Mouse (Mus musculus): ENCODE results near the gene Tnpo2. TPM values are rescaled to one million over a fixed set of nuclear protein-coding genes. Genes with fewer than 3 reads are reported as not detected.
A peak's percentile ranks its signal among the peaks of the same experiment; 100 is the strongest.

Gene Tnpo2
- polyA plus RNA-seq, 1 experiment from 2014 or later, result 8.2 TPM

- Histone ChIP-seq H3K4me1 (ENCODE audit: insufficient read depth) (peaks cover 4% of the 10 kb centered on the region; the same call in 1 of the 2 replicates), H3K4me3 (ENCODE audit: low read depth, low read length) (no peak overlapping the region), H3K9me3 (ENCODE audit: low read length) (no peaks in the 10 kb centered on the region), H3K36me3 (replicated peaks; ENCODE audit: insufficient read depth, low read length) (no peaks in the 10 kb centered on the region), H3K9ac (replicated peaks) (no peak overlapping the region), H3K4me2 (ENCODE audit: low read depth, low read length) (no peak overlapping the region), H3K27me3 (ENCODE audit: insufficient read depth, low read length) (peaks cover 46% of the 10 kb centered on the region), H3K27ac (ENCODE audit: low read depth) (no peak overlapping the region)
- WGBS (ENCODE audit: insufficient replicate concordance), result 11% methylated on average over 28 of the region's 28 CpGs
- DNase-seq (no peak), ATAC-seq (no peak)
- TF ChIP-seq CTCF (IDR thresholded peaks at IDR 0.05; ENCODE audit: low read depth) (no peak), EP300 (IDR thresholded peaks at IDR 0.05; ENCODE audit: low read depth) (no peak)
Measured at GRCm38 (mm10) chr8:85011242-85011641, 25.5 kb upstream of the Tnpo2 start.

GRCm38 (mm10) chr8:85013230-85013840, 23.4 kb upstream of the Tnpo2 start:
- H3K4me1 ChIP-seq (ENCODE audit: insufficient read depth), result peaks cover 4% of the 10 kb centered on the region; the same call in 1 of the 2 replicates
- no peaks in the 10 kb centered on the region for H3K9me3 ChIP-seq (ENCODE audit: low read length)
- peak; percentile 70 for ATAC-seq
- 4% methylated on average over 25 of the region's 26 CpGs for WGBS (ENCODE audit: insufficient replicate concordance)
- peak overlapping the region; percentile 66 for H3K4me2 ChIP-seq (ENCODE audit: low read depth, low read length)
- H3K4me3 ChIP-seq (ENCODE audit: low read depth, low read length), result peak overlapping the region; percentile 21; the same call in 1 of the 2 replicates
- TF ChIP-seq CTCF (IDR thresholded peaks at IDR 0.05; ENCODE audit: low read depth) (peak; percentile 80), EP300 (IDR thresholded peaks at IDR 0.05; ENCODE audit: low read depth) (no peak)
- no peak overlapping the region; the same call in 1 of the 2 replicates for H3K9ac ChIP-seq (replicated peaks)
- peak; percentile 81 for DNase-seq
- peaks cover 41% of the 10 kb centered on the region for H3K27me3 ChIP-seq (ENCODE audit: insufficient read depth, low read length)
- peaks cover 6% of the 10 kb centered on the region; the same call in 1 of the 2 replicates for H3K36me3 ChIP-seq (replicated peaks; ENCODE audit: insufficient read depth, low read length)
- no peak overlapping the region for H3K27ac ChIP-seq (ENCODE audit: low read depth)

- no peak for TF ChIP-seq EP300 (IDR thresholded peaks at IDR 0.05; ENCODE audit: low read depth)
- no peak for TF ChIP-seq CTCF (IDR thresholded peaks at IDR 0.05; ENCODE audit: low read depth)
- Histone ChIP-seq H3K4me1 (ENCODE audit: insufficient read depth) (peaks cover 4% of the 10 kb centered on the region; the same call in 1 of the 2 replicates), H3K27me3 (ENCODE audit: insufficient read depth, low read length) (peaks cover 37% of the 10 kb centered on the region), H3K36me3 (replicated peaks; ENCODE audit: insufficient read depth, low read length) (peaks cover 13% of the 10 kb centered on the region; the same call in 1 of the 2 replicates), H3K4me2 (ENCODE audit: low read depth, low read length) (peak within 1 kb of the TSS; percentile 66), H3K9ac (replicated peaks) (no peak within 1 kb of the TSS; the same call in 1 of the 2 replicates), H3K4me3 (ENCODE audit: low read depth, low read length) (peak within 1 kb of the TSS; percentile 21; the same call in 1 of the 2 replicates), H3K9me3 (ENCODE audit: low read length) (no peaks in the 10 kb centered on the region), H3K27ac (ENCODE audit: low read depth) (no peak within 1 kb of the TSS)
- ATAC-seq, result no peak
- no peak for DNase-seq
- WGBS (ENCODE audit: insufficient replicate concordance), result 50% methylated on average over 2 of the region's 2 CpGs
Measured at GRCm38 (mm10) chr8:85014431-85014830, 22.3 kb upstream of the Tnpo2 start, which contains the start of gene Best2. Gene Best2 (minus strand): TSS chr8:85014531.

DNA sequence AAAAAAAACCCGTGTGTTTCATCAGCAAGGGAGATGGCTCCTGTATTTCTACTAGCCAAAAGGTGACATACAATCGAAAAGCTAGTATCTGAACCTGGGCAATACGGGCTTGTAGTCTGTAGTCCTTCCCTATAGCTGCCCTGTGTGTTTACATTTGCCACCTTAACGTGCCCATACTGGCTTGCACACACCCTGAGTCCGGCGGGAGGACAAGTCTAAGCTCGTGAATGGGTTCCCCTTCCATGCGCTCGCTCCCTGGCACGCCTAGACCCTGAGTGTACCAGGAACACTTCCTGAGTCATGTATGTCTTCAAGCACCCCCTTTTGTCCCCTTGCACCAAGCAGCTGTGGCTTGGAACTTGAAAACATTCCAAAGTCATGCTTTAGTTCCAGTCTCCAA, 20.0 kb upstream of the Tnpo2 start:
- 70% methylated on average over 10 of the region's 10 CpGs for WGBS (ENCODE audit: insufficient replicate concordance)
- peaks cover 22% of the 10 kb centered on the region for H3K27me3 ChIP-seq (ENCODE audit: insufficient read depth, low read length)
- no peak overlapping the region for H3K27ac ChIP-seq (ENCODE audit: low read depth)
- H3K9me3 ChIP-seq (ENCODE audit: low read length), result no peaks in the 10 kb centered on the region
- TF ChIP-seq CTCF (IDR thresholded peaks at IDR 0.05; ENCODE audit: low read depth) (no peak), EP300 (IDR thresholded peaks at IDR 0.05; ENCODE audit: low read depth) (no peak)
- no peak for DNase-seq
- H3K4me1 ChIP-seq (ENCODE audit: insufficient read depth), result peaks cover 4% of the 10 kb centered on the region; the same call in 1 of the 2 replicates
- no peak overlapping the region for H3K4me3 ChIP-seq (ENCODE audit: low read depth, low read length)
- H3K9ac ChIP-seq (replicated peaks), result no peak overlapping the region
- H3K4me2 ChIP-seq (ENCODE audit: low read depth, low read length), result no peak overlapping the region
- ATAC-seq, result no peak
- peaks cover 21% of the 10 kb centered on the region; the same call in 1 of the 2 replicates for H3K36me3 ChIP-seq (replicated peaks; ENCODE audit: insufficient read depth, low read length)

DNA sequence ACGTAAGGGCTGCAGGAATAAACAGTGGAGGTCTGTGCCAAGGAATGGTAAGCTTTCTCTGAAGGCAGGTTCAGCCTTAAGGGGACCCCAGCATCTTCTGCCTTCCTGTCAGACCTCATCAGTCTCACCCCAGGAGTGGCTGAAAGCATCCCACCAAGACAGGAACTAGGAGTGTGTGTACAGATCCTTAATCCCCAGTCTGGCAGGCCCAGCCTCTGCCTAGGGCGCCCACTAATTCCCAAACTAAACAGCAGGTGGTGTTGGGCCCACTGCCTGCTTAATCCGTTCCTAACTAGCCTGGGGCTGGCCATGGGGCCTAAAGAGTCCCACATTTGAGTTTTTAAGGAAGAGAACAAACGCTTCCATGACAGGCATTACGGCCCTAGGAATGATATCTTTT, 19.5 kb upstream of the Tnpo2 start:
- Histone ChIP-seq H3K4me1 (ENCODE audit: insufficient read depth) (peaks cover 4% of the 10 kb centered on the region; the same call in 1 of the 2 replicates), H3K4me3 (ENCODE audit: low read depth, low read length) (no peak overlapping the region), H3K27me3 (ENCODE audit: insufficient read depth, low read length) (peaks cover 19% of the 10 kb centered on the region), H3K36me3 (replicated peaks; ENCODE audit: insufficient read depth, low read length) (peaks cover 24% of the 10 kb centered on the region; the same call in 1 of the 2 replicates), H3K27ac (ENCODE audit: low read depth) (no peak overlapping the region), H3K9me3 (ENCODE audit: low read length) (no peaks in the 10 kb centered on the region), H3K9ac (replicated peaks) (no peak overlapping the region), H3K4me2 (ENCODE audit: low read depth, low read length) (no peak overlapping the region)
- ATAC-seq, result no peak
- TF ChIP-seq EP300 (IDR thresholded peaks at IDR 0.05; ENCODE audit: low read depth) (no peak), CTCF (IDR thresholded peaks at IDR 0.05; ENCODE audit: low read depth) (no peak)
- no peak for DNase-seq
- WGBS (ENCODE audit: insufficient replicate concordance), result 69% methylated on average over 5 of the region's 5 CpGs

DNA sequence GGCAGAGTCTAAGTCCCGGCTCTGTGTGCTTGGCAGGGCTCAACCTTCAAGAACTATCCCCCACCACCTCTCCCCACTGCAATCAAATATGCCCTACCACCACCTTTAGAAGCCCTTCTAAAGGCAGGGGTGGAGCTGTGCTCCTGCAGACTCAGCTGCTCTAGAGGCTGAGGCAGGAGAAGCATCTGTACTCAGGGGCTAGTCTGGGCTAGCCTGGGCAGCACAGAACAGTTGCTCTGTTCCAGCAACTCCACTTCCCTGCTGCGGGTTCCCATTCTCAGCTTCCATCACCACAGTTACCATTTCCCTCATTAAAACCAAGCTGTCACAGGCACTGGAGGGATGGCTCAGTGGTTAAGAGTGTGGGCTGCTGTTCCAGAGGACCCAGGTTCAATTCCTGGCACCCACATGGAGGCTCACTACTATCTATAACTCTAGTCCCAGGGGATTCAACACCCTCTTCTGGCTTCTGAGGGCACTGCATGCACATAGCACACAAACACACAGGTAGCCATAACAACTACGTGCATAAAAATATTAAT, 15.1 kb upstream of the Tnpo2 start:
- H3K4me1 ChIP-seq (ENCODE audit: insufficient read depth), result peaks cover 18% of the 10 kb centered on the region
- H3K4me3 ChIP-seq (ENCODE audit: low read depth, low read length), result no peak overlapping the region

More for the DNA sequence above, 15.1 kb upstream of the Tnpo2 start:
- no peak overlapping the region for H3K27ac ChIP-seq (ENCODE audit: low read depth)
- 87% methylated on average over 3 of the region's 3 CpGs for WGBS (ENCODE audit: insufficient replicate concordance)
- DNase-seq (no peak), ATAC-seq (no peak)
- no peak overlapping the region for H3K4me2 ChIP-seq (ENCODE audit: low read depth, low read length)
- H3K9ac ChIP-seq (replicated peaks), result no peak overlapping the region
- peaks cover 33% of the 10 kb centered on the region for H3K36me3 ChIP-seq (replicated peaks; ENCODE audit: insufficient read depth, low read length)
- TF ChIP-seq CTCF (IDR thresholded peaks at IDR 0.05; ENCODE audit: low read depth) (0 out of 2 replicates have a peak, but pooled peaks have one; percentile 15), EP300 (IDR thresholded peaks at IDR 0.05; ENCODE audit: low read depth) (no peak)
- no peaks in the 10 kb centered on the region for H3K27me3 ChIP-seq (ENCODE audit: insufficient read depth, low read length)
- no peaks in the 10 kb centered on the region for H3K9me3 ChIP-seq (ENCODE audit: low read length)

All from liver, postnatal 0 days (tissue).